Mouse (Mus musculus) heart, postnatal 25 days (tissue): ENCODE results near the gene Rasgrp1. TPM values are rescaled to one million over a fixed set of nuclear protein-coding genes. Genes with fewer than 3 reads are reported as not detected.
A peak's percentile ranks its signal among the peaks of the same experiment; 100 is the strongest.

ENCODE experiments used
- DNase-seq: peaks from one replicate; pipeline ENCODE4 v3.0.0; 2022; ENCODE audit warnings: low spot score
- intact Hi-C: fragments of 180-260 bp; cut with DNase I; formaldehyde crosslinking; loops from one replicate; pipeline ENCODE4 v1.15.1; 2025
- total RNA-seq, 2 experiments: library from RNA; stranded (reverse); gene quantifications; 2 replicates each; pipeline ENCODE4 v1.2.3; 2021

Gene Rasgrp1
- total RNA-seq, 2 experiments from 2014 or later = 0.26 to 0.56 TPM

DNA sequence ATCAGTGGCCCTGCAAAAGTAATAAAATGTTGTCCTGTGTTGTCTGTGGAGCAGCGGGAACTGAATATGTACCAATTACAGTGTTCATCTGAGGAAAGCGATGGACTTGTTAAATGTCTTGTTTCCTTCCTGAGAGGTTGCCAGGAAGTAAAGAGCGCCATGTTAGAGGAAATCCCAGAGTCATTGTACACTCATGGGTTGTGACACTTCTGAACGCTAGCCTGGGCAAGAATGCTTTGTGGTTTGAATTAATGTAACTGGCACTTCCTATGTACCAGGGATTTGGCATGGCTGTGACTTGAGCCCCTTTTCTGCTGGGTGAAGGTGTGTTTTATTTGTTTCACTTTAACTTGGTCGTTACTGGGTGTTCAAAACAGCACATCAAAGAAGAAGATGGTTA is 80.6 kb downstream of the Rasgrp1 start:
- intact Hi-C loops = no loop called here
- no peak for DNase-seq

DNA sequence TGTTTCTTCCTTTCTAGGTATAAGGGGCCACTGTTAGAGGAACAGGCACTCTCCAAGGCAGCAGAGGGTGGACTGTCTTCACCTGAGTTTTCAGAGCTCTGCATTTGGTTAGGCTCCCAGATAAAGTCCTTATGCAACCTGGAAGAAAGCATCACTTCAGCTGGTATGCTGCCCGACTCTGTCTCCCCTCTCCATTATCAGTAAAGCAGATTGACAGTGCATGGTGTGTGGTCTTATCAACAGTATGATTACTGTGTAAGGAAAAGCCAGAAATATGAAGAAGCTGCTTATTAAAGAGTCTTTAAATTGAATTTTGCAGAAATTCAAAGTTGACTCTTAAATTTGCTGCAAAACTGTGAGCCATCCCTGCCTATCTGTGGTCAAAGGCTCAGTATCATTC is 85.2 kb downstream of the Rasgrp1 start:
- intact Hi-C loops = no loop called here
- DNase-seq = no peak

DNA sequence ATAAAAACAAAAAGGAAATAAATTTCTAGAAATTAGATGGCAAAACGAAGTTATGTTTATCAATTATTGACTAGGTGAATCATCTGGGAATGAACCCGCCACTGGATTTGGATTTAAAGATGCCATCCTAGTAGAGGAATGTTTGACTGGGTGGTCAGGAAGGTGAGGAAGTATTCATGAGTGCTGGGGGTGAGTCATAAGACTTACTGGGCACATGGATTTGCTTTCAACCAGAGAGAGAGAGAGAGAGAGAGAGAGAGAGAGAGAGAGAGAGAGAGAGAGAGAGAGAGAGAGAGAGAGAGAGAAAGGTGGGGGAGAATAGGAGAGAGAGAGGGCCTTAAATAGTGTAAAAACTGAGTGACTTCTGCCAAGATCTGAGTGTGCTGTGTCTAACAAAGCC is 87.4 kb downstream of the Rasgrp1 start:
- DNase-seq = no peak
- intact Hi-C loops = no loop called here

DNA sequence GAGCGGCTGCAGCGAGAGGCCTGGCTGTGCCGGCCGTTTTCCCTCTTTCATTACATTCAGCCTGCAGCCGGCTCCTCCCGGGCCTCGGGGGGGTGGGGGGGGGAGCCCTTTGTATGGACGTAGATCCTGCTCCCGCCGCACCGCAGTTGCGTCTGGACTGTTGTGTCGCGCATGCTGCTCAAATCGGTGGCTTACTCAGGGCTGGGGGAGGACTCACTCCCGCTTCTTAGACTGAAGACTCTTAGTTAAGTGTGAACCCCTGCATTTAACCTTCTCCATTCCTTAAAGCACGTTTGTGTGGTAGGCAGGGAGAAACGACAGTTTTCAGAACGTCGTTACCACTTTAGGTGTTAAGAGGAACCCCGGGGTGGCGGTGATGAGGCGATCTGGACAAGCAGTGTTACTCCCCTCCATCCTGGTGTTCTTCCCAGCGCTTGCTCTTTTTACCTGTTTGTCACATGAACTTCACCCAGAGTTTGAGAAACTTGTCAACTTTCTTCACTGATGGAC is 92.7 kb downstream of the Rasgrp1 start:
- intact Hi-C loops = no loop called here
- no peak for DNase-seq

DNA sequence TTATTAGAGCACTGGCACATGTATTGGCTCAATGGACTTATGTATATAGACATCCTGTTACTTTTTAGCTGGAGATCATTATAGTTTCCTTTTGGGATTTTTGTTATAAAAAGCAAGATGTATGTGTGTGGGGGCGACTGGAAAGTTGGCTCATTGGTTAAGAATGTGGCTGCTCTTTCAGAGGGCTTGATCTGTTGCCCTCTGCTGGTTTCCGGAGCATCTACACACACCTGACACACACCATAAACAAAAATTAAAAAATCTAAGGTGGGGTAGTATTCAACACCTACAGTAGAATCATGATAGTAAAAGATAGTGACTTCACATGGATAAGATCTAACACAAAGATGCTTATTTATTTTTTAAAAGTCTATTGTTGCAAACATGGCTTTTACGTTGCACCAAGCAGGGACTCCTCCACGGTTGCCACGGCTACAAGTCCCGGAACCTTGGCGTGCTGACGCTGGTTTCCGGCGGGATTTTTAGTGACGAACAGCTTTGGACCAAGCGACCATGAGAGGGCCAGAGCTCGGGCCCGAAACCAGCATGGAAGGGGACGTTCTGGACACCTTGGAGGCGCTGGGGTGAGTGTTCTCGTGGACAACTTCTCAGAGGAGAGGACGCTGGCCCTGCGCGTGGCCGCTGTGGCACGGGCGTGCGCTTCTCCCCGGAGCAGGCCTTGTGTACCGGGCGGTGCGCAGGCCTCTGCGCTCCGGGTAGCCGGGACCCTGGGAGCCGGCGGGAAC is 93.4 kb downstream of the Rasgrp1 start, which contains the start of gene Fam98b:
Fam98b (plus strand) TSS at position 485 of the 746 bp plus-strand sequence.
- peak; percentile 73 for DNase-seq
- intact Hi-C loops = no loop called here

DNA sequence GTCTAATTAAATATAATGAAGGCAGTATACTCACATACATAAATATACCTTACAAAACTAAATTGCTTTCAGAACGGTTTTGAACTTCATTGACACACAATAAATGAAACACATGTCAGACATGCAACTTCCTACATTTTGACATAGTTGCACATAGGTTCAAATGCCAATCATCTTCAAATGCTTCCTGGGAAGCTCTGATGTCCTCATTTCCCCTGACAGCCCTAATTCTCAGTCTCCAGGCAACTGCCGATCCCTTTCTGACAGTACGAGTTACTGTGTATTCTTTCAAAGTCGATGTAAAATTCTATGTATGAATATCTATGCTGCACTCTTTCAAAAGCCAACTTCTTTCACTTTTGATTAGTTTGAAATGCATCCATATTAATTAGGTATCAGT is 100.8 kb downstream of the Rasgrp1 start:
- intact Hi-C loops = no loop called here

DNA sequence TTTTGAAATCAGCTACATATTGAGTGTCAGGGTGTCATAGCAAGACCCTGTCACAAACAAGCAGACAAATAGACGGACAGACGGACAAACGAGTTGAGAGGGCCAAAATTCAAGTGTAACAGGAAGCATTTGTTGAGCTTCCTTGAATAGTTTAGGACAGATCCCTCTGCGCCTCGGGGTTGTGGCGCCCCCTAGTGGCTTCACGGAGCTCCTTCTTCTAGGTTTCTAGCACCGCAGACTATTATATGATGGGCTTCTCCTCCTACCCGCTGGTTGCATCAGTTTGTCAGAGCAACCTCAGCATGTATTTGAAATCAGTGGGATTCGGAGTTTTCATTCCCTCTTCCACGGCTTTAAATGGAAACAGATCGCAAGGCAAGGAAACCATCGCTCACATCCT is 111.5 kb downstream of the Rasgrp1 start:
- peak; percentile 50 for DNase-seq
- intact Hi-C loops = loop anchor here (1.0 to 2.0 kb wide), 2 partner anchors 50 to 334 kb away; no protein-coding TSS in a partner anchor

More for the DNA sequence above, 100.8 kb downstream of the Rasgrp1 start:
- DNase-seq = no peak

DNA sequence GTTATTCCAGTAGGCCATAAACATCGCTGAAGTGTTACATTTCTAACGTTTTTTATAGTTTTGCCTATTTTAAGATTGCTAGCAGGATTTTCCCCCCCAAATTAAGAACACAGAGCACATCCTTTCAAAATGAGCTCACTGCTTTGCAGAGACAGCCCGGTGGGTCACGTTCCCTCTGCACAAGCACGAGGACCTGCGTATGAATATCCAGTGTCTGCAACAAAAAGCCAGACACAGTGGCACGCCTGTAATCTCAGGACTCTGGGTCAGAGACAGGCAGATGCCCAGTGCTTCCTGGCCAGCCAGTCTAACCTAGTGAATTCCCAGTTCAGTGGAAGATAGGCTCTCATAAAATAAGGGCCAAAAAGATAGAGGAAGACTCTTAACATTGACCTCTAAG is 112.5 kb downstream of the Rasgrp1 start:
- intact Hi-C loops = loop anchor here (2.0 kb wide), 1 partner anchor 49 kb away; no protein-coding TSS in a partner anchor
- DNase-seq = no peak

Other genes starting within 250 kb of the Rasgrp1 start
- 10 to 100 TPM; 17.1 to 17.6 TPM for gene Spred1, start 221.6 kb downstream of the Rasgrp1 start, total RNA-seq
- gene Fam98b, start 93.3 kb downstream of the Rasgrp1 start, total RNA-seq = 10 to 100 TPM; 22.4 to 22.8 TPM